Mouse (Mus musculus): ENCODE data around the gene Fbxo34. TPM values are rescaled to one million over a fixed set of nuclear protein-coding genes. Genes with fewer than 3 reads are reported as not detected.

The Fbxo34 gene
- polyA plus RNA-seq, 1 experiment from 2014 or later, result 22.0 TPM

DNA sequence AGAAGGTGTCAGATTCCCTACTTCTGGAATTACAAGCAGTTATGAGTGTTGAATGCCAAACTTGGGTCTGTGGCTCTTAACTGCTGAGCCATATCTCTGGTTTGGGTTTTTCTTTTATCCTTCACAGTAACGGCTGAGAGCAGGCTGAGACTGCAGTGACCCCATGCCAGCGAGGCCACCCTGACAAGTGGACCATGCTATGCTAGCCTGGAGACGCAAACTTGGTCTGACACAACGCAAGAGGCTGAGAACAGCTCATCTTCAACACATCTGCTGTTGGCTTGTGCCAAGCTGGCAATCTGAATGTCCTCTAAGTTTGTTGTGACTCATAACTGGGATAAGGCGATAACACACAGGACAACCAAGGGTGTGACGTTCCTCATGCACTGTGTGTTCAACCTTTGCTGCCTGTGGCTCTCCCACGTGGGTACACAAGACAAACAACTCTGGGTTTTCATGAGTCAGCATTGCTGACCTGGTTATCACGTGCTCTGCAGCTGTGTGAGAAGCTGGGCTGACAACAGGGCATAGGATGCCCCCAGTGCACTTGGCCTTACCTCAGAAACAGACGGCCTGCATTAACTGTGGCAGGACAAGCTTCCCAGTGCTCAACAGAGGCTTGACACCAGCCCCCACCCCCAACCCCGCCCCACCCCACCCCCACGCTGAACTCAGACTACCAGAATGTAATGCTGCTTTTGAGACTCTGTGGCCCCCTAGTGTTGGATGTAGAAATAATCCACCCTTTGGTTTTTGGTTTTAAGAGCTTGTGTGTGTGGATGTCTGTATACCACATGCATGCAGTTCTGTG, 83.3 kb downstream of the Fbxo34 start:
- WGBS, result 22% methylated on average over 11 of the region's 11 CpGs

DNA sequence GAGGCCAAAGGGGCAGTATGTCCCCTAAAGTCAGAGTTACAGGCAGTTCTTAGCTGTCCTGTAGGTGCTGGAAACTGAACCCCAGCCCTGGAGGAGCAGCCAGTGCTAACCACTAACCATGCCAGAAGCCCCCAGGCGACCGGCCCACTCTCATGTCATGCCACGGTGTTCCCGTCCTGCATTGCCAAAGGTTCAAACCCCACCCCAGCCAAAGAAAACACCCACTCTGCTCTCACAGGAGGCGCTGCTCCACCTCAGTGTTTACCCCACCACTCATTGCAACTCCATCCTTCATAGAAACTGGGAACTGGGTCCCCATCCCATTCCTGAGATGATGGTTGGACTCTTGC, 83.9 kb downstream of the Fbxo34 start:
- peak overlapping the region; percentile 77 for H3K27ac ChIP-seq (ENCODE audit: low read depth, low read length)
- no peak for TF ChIP-seq CTCF (IDR thresholded peaks at IDR 0.05; ENCODE audit: low read depth)
- H3K9me3 ChIP-seq (ENCODE audit: control insufficient read depth), result no peaks in the 10 kb centered on the region
- ATAC-seq, result no peak
- 95% methylated on average over 5 of the region's 5 CpGs for WGBS
- peaks cover 4% of the 10 kb centered on the region; the same call in 1 of the 2 replicates for H3K4me1 ChIP-seq (replicated peaks; ENCODE audit: control insufficient read depth, insufficient read depth, low read length)
- H3K4me2 ChIP-seq (replicated peaks; ENCODE audit: low read depth), result no peak overlapping the region
- peaks cover 8% of the 10 kb centered on the region; the same call in 1 of the 2 replicates for H3K36me3 ChIP-seq (ENCODE audit: control insufficient read depth, insufficient read depth)
- no peak overlapping the region for H3K9ac ChIP-seq (ENCODE audit: low read depth, low read length)
- H3K27me3 ChIP-seq (replicated peaks; ENCODE audit: control insufficient read depth, insufficient read depth, low read length), result no peaks in the 10 kb centered on the region
- H3K4me3 ChIP-seq (ENCODE audit: low read depth, low read length), result no peak overlapping the region

More for the DNA sequence above, 83.3 kb downstream of the Fbxo34 start:
- peak; percentile 93 for ATAC-seq
- no peaks in the 10 kb centered on the region for H3K9me3 ChIP-seq (ENCODE audit: control insufficient read depth)
- H3K36me3 ChIP-seq (ENCODE audit: control insufficient read depth, insufficient read depth), result peaks cover 8% of the 10 kb centered on the region; the same call in 1 of the 2 replicates
- peak overlapping the region; percentile 77 for H3K27ac ChIP-seq (ENCODE audit: low read depth, low read length)
- H3K4me2 ChIP-seq (replicated peaks; ENCODE audit: low read depth), result peak overlapping the region; percentile 44; the same call in 1 of the 2 replicates
- H3K9ac ChIP-seq (ENCODE audit: low read depth, low read length), result peak overlapping the region; percentile 12; the same call in 1 of the 2 replicates
- peak; percentile 71 for TF ChIP-seq CTCF (IDR thresholded peaks at IDR 0.05; ENCODE audit: low read depth)
- H3K27me3 ChIP-seq (replicated peaks; ENCODE audit: control insufficient read depth, insufficient read depth, low read length), result no peaks in the 10 kb centered on the region
- H3K4me3 ChIP-seq (ENCODE audit: low read depth, low read length), result no peak overlapping the region
- H3K4me1 ChIP-seq (replicated peaks; ENCODE audit: control insufficient read depth, insufficient read depth, low read length), result peaks cover 4% of the 10 kb centered on the region; the same call in 1 of the 2 replicates

DNA sequence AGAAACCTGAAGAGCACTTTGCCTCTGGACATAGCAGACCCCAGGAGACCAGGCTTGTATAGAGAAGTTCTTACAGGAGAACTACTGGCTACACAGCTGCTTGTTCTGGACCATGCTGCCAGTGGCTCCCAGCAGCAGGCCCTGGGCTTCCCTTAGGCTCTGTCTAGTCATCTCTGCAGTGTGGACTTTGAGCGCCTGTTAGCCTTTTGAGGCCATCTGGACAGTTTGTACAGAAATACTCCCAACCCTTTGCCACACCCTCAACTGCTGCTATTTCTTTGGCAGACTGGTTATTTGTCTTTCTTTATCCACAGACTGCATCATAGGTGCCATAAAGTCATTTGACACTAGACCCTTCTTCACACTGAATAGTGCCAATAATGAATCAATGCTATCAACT, 84.9 kb downstream of the Fbxo34 start:
- peaks cover 4% of the 10 kb centered on the region; the same call in 1 of the 2 replicates for H3K36me3 ChIP-seq (ENCODE audit: control insufficient read depth, insufficient read depth)
- H3K27ac ChIP-seq (ENCODE audit: low read depth, low read length), result peak overlapping the region; percentile 77
- no peak for TF ChIP-seq CTCF (IDR thresholded peaks at IDR 0.05; ENCODE audit: low read depth)
- no peak overlapping the region for H3K9ac ChIP-seq (ENCODE audit: low read depth, low read length)
- no peaks in the 10 kb centered on the region for H3K27me3 ChIP-seq (replicated peaks; ENCODE audit: control insufficient read depth, insufficient read depth, low read length)
- peak; percentile 78 for ATAC-seq
- H3K4me2 ChIP-seq (replicated peaks; ENCODE audit: low read depth), result 0 out of 2 replicates have a peak overlapping the region, but pooled peaks have one; percentile 6
- no peak overlapping the region for H3K4me3 ChIP-seq (ENCODE audit: low read depth, low read length)
- peaks cover 4% of the 10 kb centered on the region; the same call in 1 of the 2 replicates for H3K4me1 ChIP-seq (replicated peaks; ENCODE audit: control insufficient read depth, insufficient read depth, low read length)
- H3K9me3 ChIP-seq (ENCODE audit: control insufficient read depth), result no peaks in the 10 kb centered on the region
- 39% methylated on average over 1 of the region's 1 CpGs for WGBS

DNA sequence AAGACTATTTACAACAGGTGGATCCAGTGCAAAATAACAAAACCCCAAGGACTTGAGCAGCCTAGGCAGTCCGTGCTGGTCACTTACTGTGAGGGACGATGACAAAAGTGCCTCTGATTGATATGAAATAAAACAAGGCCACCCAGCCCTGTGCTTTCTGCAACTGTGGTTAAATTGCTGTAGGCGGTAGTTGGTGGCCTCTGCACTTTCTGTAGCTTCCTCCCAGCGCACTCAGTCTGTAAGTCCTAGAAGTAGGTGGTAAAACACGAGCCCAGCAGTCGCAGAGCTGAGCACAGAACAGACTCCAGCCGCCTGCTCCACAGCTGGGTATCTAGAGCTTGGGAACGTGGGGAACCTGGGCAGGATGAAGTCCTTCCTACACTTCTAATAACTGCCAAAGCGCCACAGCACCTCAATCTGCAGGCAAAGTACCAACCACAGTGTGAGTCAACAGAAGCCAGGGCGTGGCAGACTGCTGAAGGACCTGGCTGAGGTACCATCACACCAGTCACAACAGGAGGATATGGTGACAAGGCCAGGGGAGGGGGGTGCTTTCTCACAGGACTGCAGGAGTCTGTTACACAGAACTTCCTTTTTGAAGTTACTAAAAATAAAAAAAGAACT, 91.2 kb downstream of the Fbxo34 start:
- 73% methylated on average over 10 of the region's 10 CpGs for WGBS
- H3K9ac ChIP-seq (ENCODE audit: low read depth, low read length), result no peak overlapping the region
- TF ChIP-seq CTCF (IDR thresholded peaks at IDR 0.05; ENCODE audit: low read depth), result no peak
- no peak overlapping the region for H3K4me2 ChIP-seq (replicated peaks; ENCODE audit: low read depth)
- no peaks in the 10 kb centered on the region for H3K27me3 ChIP-seq (replicated peaks; ENCODE audit: control insufficient read depth, insufficient read depth, low read length)
- no peaks in the 10 kb centered on the region for H3K9me3 ChIP-seq (ENCODE audit: control insufficient read depth)
- H3K4me3 ChIP-seq (ENCODE audit: low read depth, low read length), result no peak overlapping the region
- no peaks in the 10 kb centered on the region for H3K4me1 ChIP-seq (replicated peaks; ENCODE audit: control insufficient read depth, insufficient read depth, low read length)
- ATAC-seq, result peak; percentile 36; the same call in 1 of the 2 replicates
- peaks cover 42% of the 10 kb centered on the region for H3K36me3 ChIP-seq (ENCODE audit: control insufficient read depth, insufficient read depth)
- no peak overlapping the region for H3K27ac ChIP-seq (ENCODE audit: low read depth, low read length)

DNA sequence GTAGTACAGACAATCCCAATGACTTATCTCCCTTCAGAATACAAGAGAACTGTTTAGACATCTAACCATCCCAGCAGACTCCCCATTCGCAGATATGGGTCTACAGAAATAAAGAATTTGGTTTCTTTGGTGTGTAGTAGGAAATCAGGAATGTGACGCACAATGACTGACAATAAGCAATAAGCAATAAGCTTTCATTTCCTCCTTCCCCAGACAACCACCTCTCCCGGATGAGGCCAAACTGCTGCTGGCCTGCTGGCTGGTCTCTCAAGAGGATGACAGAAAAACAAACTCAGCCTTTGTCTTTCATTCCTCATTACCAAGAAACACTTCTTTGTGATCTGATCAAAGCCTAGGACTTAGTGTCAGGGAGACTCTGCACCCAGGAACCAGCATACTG, 92.1 kb downstream of the Fbxo34 start:
- Histone ChIP-seq H3K4me3 (ENCODE audit: low read depth, low read length) (no peak overlapping the region), H3K36me3 (ENCODE audit: control insufficient read depth, insufficient read depth) (peaks cover 49% of the 10 kb centered on the region), H3K27me3 (replicated peaks; ENCODE audit: control insufficient read depth, insufficient read depth, low read length) (no peaks in the 10 kb centered on the region), H3K9me3 (ENCODE audit: control insufficient read depth) (no peaks in the 10 kb centered on the region), H3K4me1 (replicated peaks; ENCODE audit: control insufficient read depth, insufficient read depth, low read length) (no peaks in the 10 kb centered on the region), H3K4me2 (replicated peaks; ENCODE audit: low read depth) (no peak overlapping the region), H3K27ac (ENCODE audit: low read depth, low read length) (no peak overlapping the region), H3K9ac (ENCODE audit: low read depth, low read length) (no peak overlapping the region)
- TF ChIP-seq CTCF (IDR thresholded peaks at IDR 0.05; ENCODE audit: low read depth), result no peak
- 84% methylated on average over 3 of the region's 3 CpGs for WGBS
- no peak for ATAC-seq

DNA sequence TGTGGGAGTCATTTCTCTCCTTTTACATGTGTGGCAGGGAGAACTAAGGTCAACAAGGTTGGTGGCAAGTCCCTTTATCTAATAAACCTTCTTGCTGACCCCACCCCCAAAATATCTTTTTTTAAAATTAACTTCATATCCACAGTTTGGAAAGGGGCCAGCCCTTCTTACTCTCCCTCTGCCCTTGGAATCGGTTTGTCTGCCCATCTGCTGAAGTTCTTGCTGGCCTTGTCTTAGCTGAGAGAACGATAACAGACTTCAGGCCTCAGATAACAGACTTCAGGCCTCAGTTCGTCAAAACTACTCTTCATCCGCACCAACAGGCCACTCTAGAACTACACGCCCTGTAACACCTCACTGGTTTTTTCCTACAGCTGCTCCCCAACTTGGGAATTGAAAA, 94.1 kb downstream of the Fbxo34 start:
- ATAC-seq, result no peak
- no peak overlapping the region for H3K4me2 ChIP-seq (replicated peaks; ENCODE audit: low read depth)
- peaks cover 67% of the 10 kb centered on the region for H3K36me3 ChIP-seq (ENCODE audit: control insufficient read depth, insufficient read depth)
- H3K9me3 ChIP-seq (ENCODE audit: control insufficient read depth), result no peaks in the 10 kb centered on the region
- no peak overlapping the region for H3K4me3 ChIP-seq (ENCODE audit: low read depth, low read length)
- no peaks in the 10 kb centered on the region for H3K27me3 ChIP-seq (replicated peaks; ENCODE audit: control insufficient read depth, insufficient read depth, low read length)
- no peak for TF ChIP-seq CTCF (IDR thresholded peaks at IDR 0.05; ENCODE audit: low read depth)
- no peaks in the 10 kb centered on the region for H3K4me1 ChIP-seq (replicated peaks; ENCODE audit: control insufficient read depth, insufficient read depth, low read length)
- WGBS, result 87% methylated on average over 5 of the region's 5 CpGs
- H3K9ac ChIP-seq (ENCODE audit: low read depth, low read length), result no peak overlapping the region
- no peak overlapping the region for H3K27ac ChIP-seq (ENCODE audit: low read depth, low read length)

Measured in intestine, postnatal 0 days (tissue).